ENCODE assay signal across 8 mouse cellular contexts in genomic region chr3:95107308-95107707, GRCm38 (mm10). TPM values are rescaled to one million over a fixed set of nuclear protein-coding genes. Genes with fewer than 3 reads are reported as not detected.
DNase-seq lines count a peak whose midpoint lies in the region; ATAC-seq and TF ChIP-seq lines count a peak whose summit lies in the region.
"Not testable (repeated sequence)": the region's sequence is repeated elsewhere in the genome, so short reads cannot be mapped to it uniquely, and the experiment has no call there.

No protein-coding gene starts in this region.

- not testable (repeated sequence) for ATAC-seq in G1E (ENCODE audit: extremely low read depth, insufficient number of reproducible peaks, low FRiP score, poor library complexity, severe bottlenecking); hindbrain, embryonic 13.5 days (ENCODE audit: low FRiP score); kidney, embryonic 16.5 days (ENCODE audit: low FRiP score, low TSS enrichment); liver, embryonic 12.5 days; neural tube, embryonic 12.5 days (ENCODE audit: low FRiP score, low read depth)

- peaks cover 18% of the 10 kb centered on the region for H3K36me3 ChIP-seq in G1E (replicated peaks)
- peaks cover 15% of the 10 kb centered on the region for H3K36me3 ChIP-seq in erythroblast, embryonic 14.5 days (ENCODE audit: control insufficient read depth)
- not testable (repeated sequence) for H3K36me3 ChIP-seq in heart, embryonic 10.5 days; hindbrain, embryonic 13.5 days; kidney, embryonic 16.5 days (ENCODE audit: insufficient read depth, low read length); neural tube, embryonic 12.5 days
- H3K36me3 ChIP-seq in liver, embryonic 12.5 days, result peaks cover 11% of the 10 kb centered on the region
- peaks cover 14% of the 10 kb centered on the region for H3K36me3 ChIP-seq in megakaryocyte, embryonic 14.5 days (replicated peaks; ENCODE audit: low read length)

- H3K9ac ChIP-seq in hindbrain, embryonic 13.5 days; kidney, embryonic 16.5 days (replicated peaks; ENCODE audit: low read length); neural tube, embryonic 12.5 days: not testable (repeated sequence)
- peak overlapping the region; percentile 69 for H3K9ac ChIP-seq in liver, embryonic 12.5 days

- not testable (repeated sequence) for TF ChIP-seq CTCF in G1E (IDR thresholded peaks at IDR 0.05; ENCODE audit: low read depth, low read length)

- H3K4me3 ChIP-seq in G1E (ENCODE audit: low read depth, low read length), result peak overlapping the region; percentile 81; the same call in 1 of the 2 replicates
- H3K4me3 ChIP-seq in erythroblast, embryonic 14.5 days (replicated peaks), result peak overlapping the region; percentile 87
- H3K4me3 ChIP-seq in heart, embryonic 10.5 days, result peak overlapping the region; percentile 97
- H3K4me3 ChIP-seq in hindbrain, embryonic 13.5 days, result peak overlapping the region; percentile 71
- peak overlapping the region; percentile 100 for H3K4me3 ChIP-seq in kidney, embryonic 16.5 days (ENCODE audit: low read length)
- H3K4me3 ChIP-seq in liver, embryonic 12.5 days, result peak overlapping the region; percentile 91
- H3K4me3 ChIP-seq in megakaryocyte, embryonic 14.5 days (replicated peaks), result peak overlapping the region; percentile 98
- H3K4me3 ChIP-seq in neural tube, embryonic 12.5 days, result peak overlapping the region; percentile 94; the same call in 1 of the 2 replicates

- not testable (repeated sequence) for H3K27me3 ChIP-seq in G1E (ENCODE audit: insufficient read depth, low read length); erythroblast, embryonic 14.5 days (ENCODE audit: control insufficient read depth); heart, embryonic 10.5 days (ENCODE audit: insufficient read depth, poor library complexity, severe bottlenecking); hindbrain, embryonic 13.5 days; kidney, embryonic 16.5 days (ENCODE audit: insufficient read depth, low read length); liver, embryonic 12.5 days (replicated peaks); megakaryocyte, embryonic 14.5 days (replicated peaks); neural tube, embryonic 12.5 days (replicated peaks)

- peaks cover 46% of the 10 kb centered on the region for H3K4me1 ChIP-seq in G1E (ENCODE audit: insufficient read depth, low read depth, low read length)
- peaks cover 71% of the 10 kb centered on the region for H3K4me1 ChIP-seq in erythroblast, embryonic 14.5 days (ENCODE audit: control insufficient read depth)
- peaks cover 16% of the 10 kb centered on the region for H3K4me1 ChIP-seq in heart, embryonic 10.5 days
- H3K4me1 ChIP-seq in hindbrain, embryonic 13.5 days (replicated peaks), result peaks cover 15% of the 10 kb centered on the region
- H3K4me1 ChIP-seq in kidney, embryonic 16.5 days (ENCODE audit: insufficient read depth, low read length), result peaks cover 13% of the 10 kb centered on the region
- peaks cover 61% of the 10 kb centered on the region for H3K4me1 ChIP-seq in liver, embryonic 12.5 days
- H3K4me1 ChIP-seq in megakaryocyte, embryonic 14.5 days, result peaks cover 42% of the 10 kb centered on the region
- peaks cover 11% of the 10 kb centered on the region for H3K4me1 ChIP-seq in neural tube, embryonic 12.5 days

- peak overlapping the region; percentile 64 for H3K4me2 ChIP-seq in hindbrain, embryonic 13.5 days
- peak overlapping the region; percentile 61 for H3K4me2 ChIP-seq in kidney, embryonic 16.5 days (replicated peaks; ENCODE audit: low read depth, low read length)
- peak overlapping the region; percentile 75 for H3K4me2 ChIP-seq in liver, embryonic 12.5 days
- H3K4me2 ChIP-seq in neural tube, embryonic 12.5 days (replicated peaks), result peak overlapping the region; percentile 61

- H3K27ac ChIP-seq in heart, embryonic 10.5 days, result peak overlapping the region; percentile 95
- not testable (repeated sequence) for H3K27ac ChIP-seq in hindbrain, embryonic 13.5 days; kidney, embryonic 16.5 days (ENCODE audit: low read length); neural tube, embryonic 12.5 days
- H3K27ac ChIP-seq in liver, embryonic 12.5 days, result 0 out of 2 replicates have a peak overlapping the region, but pooled peaks have one; percentile 74

- DNase-seq in G1E (ENCODE audit: low spot score); heart, embryonic 10.5 days (ENCODE audit: low spot score): not testable (repeated sequence)

- H3K9me3 ChIP-seq in G1E (replicated peaks); erythroblast, embryonic 14.5 days (ENCODE audit: control insufficient read depth, low read length); heart, embryonic 10.5 days; hindbrain, embryonic 13.5 days; kidney, embryonic 16.5 days (ENCODE audit: low read length); liver, embryonic 12.5 days (replicated peaks); megakaryocyte, embryonic 14.5 days; neural tube, embryonic 12.5 days: not testable (repeated sequence)

RNA-seq across cellular contexts. Expression of gene Pip5k1a, which starts 0.6 kb away (rescaled TPM):
- total RNA-seq in G1E (2014; fragmentation: Nextera tagmentation) (67.5 and 67.6 TPM in 2 replicates), G1E (2017) (39.3 and 40.1 TPM in 2 replicates)
- polyA plus RNA-seq in G1E (2012), result 21.9 and 30.0 TPM in 2 replicates
- 1.5 and 2.3 TPM in 2 replicates for polyA plus RNA-seq in erythroblast, embryonic 14.5 days (2012)
- 18.3 and 18.8 TPM in 2 replicates for polyA plus RNA-seq in heart, embryonic 10.5 days (2016; fragmentation: Nextera tagmentation; extraction: Ambion mirVana)
- 15.4 and 16.7 TPM in 2 replicates for polyA plus RNA-seq in hindbrain, embryonic 13.5 days (2015; fragmentation: Nextera tagmentation; extraction: Ambion mirVana)
- polyA plus RNA-seq in kidney, embryonic 16.5 days (2015; fragmentation: Nextera tagmentation; extraction: Ambion mirVana), result 24.0 and 24.7 TPM in 2 replicates
- polyA plus RNA-seq in liver, embryonic 12.5 days (2016; fragmentation: Nextera tagmentation; extraction: Ambion mirVana), result 11.3 and 11.5 TPM in 2 replicates
- polyA plus RNA-seq in megakaryocyte, embryonic 14.5 days (2012; ENCODE audit: insufficient read depth, low replicate concordance), result 6.3 and 16.2 TPM in 2 replicates
- 20.4 and 22.8 TPM in 2 replicates for polyA plus RNA-seq in neural tube, embryonic 12.5 days (2016; fragmentation: Nextera tagmentation; extraction: Ambion mirVana)

RNA-seq across cellular contexts. Expression of gene Vps72, which starts 3.5 kb away (rescaled TPM):
- total RNA-seq in G1E (2014; fragmentation: Nextera tagmentation) (108 and 120 TPM in 2 replicates), G1E (2017) (96.2 and 146 TPM in 2 replicates)
- 274 and 307 TPM in 2 replicates for polyA plus RNA-seq in G1E (2012)
- 16.8 and 18.2 TPM in 2 replicates for polyA plus RNA-seq in erythroblast, embryonic 14.5 days (2012)
- 124 and 172 TPM in 2 replicates for polyA plus RNA-seq in heart, embryonic 10.5 days (2016; fragmentation: Nextera tagmentation; extraction: Ambion mirVana)
- polyA plus RNA-seq in hindbrain, embryonic 13.5 days (2015; fragmentation: Nextera tagmentation; extraction: Ambion mirVana), result 219 and 221 TPM in 2 replicates
- 184 and 185 TPM in 2 replicates for polyA plus RNA-seq in kidney, embryonic 16.5 days (2015; fragmentation: Nextera tagmentation; extraction: Ambion mirVana)
- 53.7 and 56.2 TPM in 2 replicates for polyA plus RNA-seq in liver, embryonic 12.5 days (2016; fragmentation: Nextera tagmentation; extraction: Ambion mirVana)
- polyA plus RNA-seq in megakaryocyte, embryonic 14.5 days (2012; ENCODE audit: insufficient read depth, low replicate concordance), result 231 and 749 TPM in 2 replicates
- 227 and 232 TPM in 2 replicates for polyA plus RNA-seq in neural tube, embryonic 12.5 days (2016; fragmentation: Nextera tagmentation; extraction: Ambion mirVana)

RNA-seq across cellular contexts. Expression of gene Tmod4, which starts 17.0 kb away (rescaled TPM):
- 9.9 and 11.7 TPM in 2 replicates for total RNA-seq in G1E (2014; fragmentation: Nextera tagmentation)
- 3.3 and 4.5 TPM in 2 replicates for total RNA-seq in G1E (2017)
- 0.17 and 0.22 TPM in 2 replicates for polyA plus RNA-seq in G1E (2012)
- polyA plus RNA-seq in erythroblast, embryonic 14.5 days (2012), result not detected in 2 replicates
- polyA plus RNA-seq in heart, embryonic 10.5 days (2016; fragmentation: Nextera tagmentation; extraction: Ambion mirVana), result 0.70 and 0.90 TPM in 2 replicates
- 0.99 and 1.5 TPM in 2 replicates for polyA plus RNA-seq in hindbrain, embryonic 13.5 days (2015; fragmentation: Nextera tagmentation; extraction: Ambion mirVana)
- polyA plus RNA-seq in kidney, embryonic 16.5 days (2015; fragmentation: Nextera tagmentation; extraction: Ambion mirVana), result 0.84 and 1.6 TPM in 2 replicates
- polyA plus RNA-seq in liver, embryonic 12.5 days (2016; fragmentation: Nextera tagmentation; extraction: Ambion mirVana), result 0.19 and 0.51 TPM in 2 replicates
- polyA plus RNA-seq in megakaryocyte, embryonic 14.5 days (2012; ENCODE audit: insufficient read depth, low replicate concordance), result not detected in 2 replicates
- polyA plus RNA-seq in neural tube, embryonic 12.5 days (2016; fragmentation: Nextera tagmentation; extraction: Ambion mirVana), result 1.3 and 1.6 TPM in 2 replicates

RNA-seq across cellular contexts. Expression of gene Scnm1, which starts 26.5 kb away (rescaled TPM):
- total RNA-seq in G1E (2014; fragmentation: Nextera tagmentation) (85.9 and 107 TPM in 2 replicates), G1E (2017) (76.8 and 81.5 TPM in 2 replicates)
- polyA plus RNA-seq in G1E (2012), result 7.1 and 8.2 TPM in 2 replicates
- polyA plus RNA-seq in erythroblast, embryonic 14.5 days (2012), result 0.63 and 0.86 TPM in 2 replicates
- 55.3 and 60.9 TPM in 2 replicates for polyA plus RNA-seq in heart, embryonic 10.5 days (2016; fragmentation: Nextera tagmentation; extraction: Ambion mirVana)
- polyA plus RNA-seq in hindbrain, embryonic 13.5 days (2015; fragmentation: Nextera tagmentation; extraction: Ambion mirVana), result 95.9 and 97.1 TPM in 2 replicates
- 71.6 and 79.0 TPM in 2 replicates for polyA plus RNA-seq in kidney, embryonic 16.5 days (2015; fragmentation: Nextera tagmentation; extraction: Ambion mirVana)
- polyA plus RNA-seq in liver, embryonic 12.5 days (2016; fragmentation: Nextera tagmentation; extraction: Ambion mirVana), result 38.2 and 39.7 TPM in 2 replicates
- 5.8 and 7.2 TPM in 2 replicates for polyA plus RNA-seq in megakaryocyte, embryonic 14.5 days (2012; ENCODE audit: insufficient read depth, low replicate concordance)
- 86.5 and 91.3 TPM in 2 replicates for polyA plus RNA-seq in neural tube, embryonic 12.5 days (2016; fragmentation: Nextera tagmentation; extraction: Ambion mirVana)

RNA-seq across cellular contexts. Expression of gene Lysmd1, which starts 26.6 kb away (rescaled TPM):
- total RNA-seq in G1E (2014; fragmentation: Nextera tagmentation), result 5.9 and 7.0 TPM in 2 replicates
- 10.7 and 11.1 TPM in 2 replicates for total RNA-seq in G1E (2017)
- polyA plus RNA-seq in G1E (2012), result 5.6 and 7.4 TPM in 2 replicates
- polyA plus RNA-seq in erythroblast, embryonic 14.5 days (2012), result 0.90 and 1.1 TPM in 2 replicates
- polyA plus RNA-seq in heart, embryonic 10.5 days (2016; fragmentation: Nextera tagmentation; extraction: Ambion mirVana), result 8.7 and 10.1 TPM in 2 replicates
- 36.8 and 38.4 TPM in 2 replicates for polyA plus RNA-seq in hindbrain, embryonic 13.5 days (2015; fragmentation: Nextera tagmentation; extraction: Ambion mirVana)
- polyA plus RNA-seq in kidney, embryonic 16.5 days (2015; fragmentation: Nextera tagmentation; extraction: Ambion mirVana), result 15.3 and 17.3 TPM in 2 replicates
- polyA plus RNA-seq in liver, embryonic 12.5 days (2016; fragmentation: Nextera tagmentation; extraction: Ambion mirVana), result 7.9 and 8.6 TPM in 2 replicates
- 3.8 and 5.1 TPM in 2 replicates for polyA plus RNA-seq in megakaryocyte, embryonic 14.5 days (2012; ENCODE audit: insufficient read depth, low replicate concordance)
- polyA plus RNA-seq in neural tube, embryonic 12.5 days (2016; fragmentation: Nextera tagmentation; extraction: Ambion mirVana), result 24.5 and 24.8 TPM in 2 replicates
